Mouse (Mus musculus) midbrain, embryonic 15.5 days (tissue): ENCODE data around the gene Ppm1h. TPM values are rescaled to one million over a fixed set of nuclear protein-coding genes. Genes with fewer than 3 reads are reported as not detected.

ENCODE experiments used
- ATAC-seq: fragments of 200-750 bp; cut with Nextera tagmentation; replicated peaks from 2 replicates; pipeline ENCODE4 v1.8.0; 2017; ENCODE audit warnings: moderate TSS enrichment
- H3K27ac ChIP-seq: fragments of 300-500 bp; sonication (generic); 2 replicates; pipeline ENCODE4 v1.5.1; 2015; ENCODE audit warnings: mild to moderate bottlenecking, inconsistent platforms
- H3K27me3 ChIP-seq: fragments of 300-500 bp; sonication (generic); replicated peaks from 2 replicates; pipeline ENCODE4 v1.6.1; 2015; ENCODE audit warnings: inconsistent platforms
- H3K36me3 ChIP-seq: fragments of 300-500 bp; sonication (generic); replicated peaks from 2 replicates; pipeline ENCODE4 v1.6.1; 2015; ENCODE audit warnings: inconsistent platforms
- H3K4me1 ChIP-seq: fragments of 300-500 bp; sonication (generic); 2 replicates; pipeline ENCODE4 v1.6.1; 2015; ENCODE audit warnings: inconsistent platforms
- H3K4me2 ChIP-seq: fragments of 300-500 bp; sonication (generic); 2 replicates; pipeline ENCODE4 v1.6.1; 2015; ENCODE audit warnings: inconsistent platforms, mild to moderate bottlenecking, moderate library complexity
- H3K4me3 ChIP-seq: fragments of 300-500 bp; sonication (generic); 2 replicates; pipeline ENCODE4 v1.5.1; 2015; ENCODE audit warnings: mild to moderate bottlenecking, inconsistent platforms
- H3K9ac ChIP-seq: fragments of 300-500 bp; sonication (generic); 2 replicates; pipeline ENCODE4 v1.6.1; 2015; ENCODE audit warnings: mild to moderate bottlenecking, inconsistent platforms
- H3K9me3 ChIP-seq: fragments of 300-500 bp; sonication (generic); 2 replicates; pipeline ENCODE4 v1.6.1; 2016; ENCODE audit warnings: inconsistent platforms
- WGBS: fragments of 180-500 bp; shearing (Covaris S2); methylation state at CpG from one replicate; pipeline ENCODE4 v1.1.7; 2015; ENCODE audit warnings: mixed read lengths; 5-methylcytosine and 5-hydroxymethylcytosine counted together
- polyA plus RNA-seq: library from polyadenylated mRNA; unstranded; fragments of >200 nt; fragmentation: Nextera tagmentation; extraction: Ambion mirVana; gene quantifications from 2 replicates; pipeline ENCODE4 v1.2.1, GENCODE M21; 2015

Gene Ppm1h
- 20.7 and 21.4 TPM in 2 replicates for polyA plus RNA-seq

DNA sequence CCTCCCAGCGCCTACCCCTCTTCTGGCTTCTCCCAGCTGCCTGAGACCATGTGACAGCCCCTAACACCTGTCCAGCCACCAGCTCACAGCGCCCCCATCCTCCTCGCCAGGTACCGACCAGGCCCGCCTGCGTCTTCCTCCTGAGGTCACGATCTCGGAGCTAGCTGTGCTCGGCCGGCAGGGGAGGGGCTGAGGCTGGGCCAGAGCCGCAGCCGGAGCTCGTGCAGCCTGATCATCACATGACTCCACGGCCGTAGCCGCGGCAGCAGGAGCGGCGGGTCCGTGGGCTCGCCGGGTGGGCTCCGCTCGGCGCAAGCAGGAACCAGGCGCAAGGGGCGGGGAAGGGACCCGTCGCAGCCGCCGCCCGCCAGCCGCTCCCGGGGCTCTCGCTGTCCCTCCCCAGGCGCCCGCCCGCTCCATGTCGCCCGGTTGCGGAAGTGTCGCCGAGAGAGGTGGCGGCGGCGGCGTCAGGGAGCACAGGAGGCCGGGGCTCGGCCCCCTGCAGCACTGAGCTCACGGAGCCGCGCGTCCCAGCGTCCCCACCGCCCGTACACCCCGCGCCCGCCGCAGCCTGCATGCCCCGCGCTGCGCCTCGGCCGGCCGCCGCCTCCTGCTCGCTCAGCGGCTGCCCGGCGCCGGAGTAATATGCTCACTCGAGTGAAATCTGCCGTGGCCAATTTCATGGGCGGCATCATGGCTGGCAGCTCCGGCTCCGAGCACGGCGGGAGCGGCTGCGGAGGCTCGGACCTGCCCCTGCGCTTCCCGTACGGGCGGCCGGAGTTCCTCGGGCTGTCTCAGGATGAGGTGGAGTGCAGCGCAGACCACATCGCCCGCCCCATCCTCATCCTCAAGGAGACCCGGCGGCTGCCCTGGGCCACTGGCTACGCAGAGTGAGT lies at the start of gene Ppm1h:
Gene Ppm1h (plus strand): TSS at position 222 of the 896 bp plus-strand sequence.
- peaks cover 17% of the 10 kb centered on the region for H3K4me1 ChIP-seq
- no peaks in the 10 kb centered on the region for H3K36me3 ChIP-seq
- peak within 1 kb of the TSS; percentile 98 for H3K9ac ChIP-seq
- H3K27ac ChIP-seq = peak within 1 kb of the TSS; percentile 90
- H3K4me3 ChIP-seq = peak within 1 kb of the TSS; percentile 93
- no peaks in the 10 kb centered on the region for H3K9me3 ChIP-seq
- under 1% methylated on average over 94 of the region's 94 CpGs for WGBS
- peak within 1 kb of the TSS; percentile 94 for H3K4me2 ChIP-seq
- H3K27me3 ChIP-seq = no peaks in the 10 kb centered on the region
- ATAC-seq = peak; percentile 86

DNA sequence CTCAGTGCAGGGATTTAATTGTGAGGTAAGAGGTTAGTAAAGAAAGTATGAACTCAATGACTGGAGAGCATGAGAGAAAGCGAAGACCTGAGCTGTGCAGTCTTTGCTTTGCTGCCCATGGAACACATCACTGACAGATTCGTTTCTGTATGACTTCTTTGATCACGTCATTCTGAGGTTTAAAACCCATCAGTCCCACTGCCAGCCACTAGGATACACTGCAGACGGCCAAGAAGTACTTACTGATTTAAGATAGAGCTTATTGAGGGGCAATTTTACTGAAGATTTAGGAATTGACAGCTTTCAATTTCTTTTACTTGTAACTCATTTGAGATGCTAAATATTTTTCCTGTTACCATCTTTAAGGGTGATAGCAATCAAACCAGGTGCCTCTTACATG lies 49.6 kb upstream of the Ppm1h start:
- Histone ChIP-seq H3K9me3 (no peaks in the 10 kb centered on the region), H3K36me3 (no peaks in the 10 kb centered on the region), H3K9ac (no peak overlapping the region), H3K4me2 (no peak overlapping the region), H3K27ac (no peak overlapping the region), H3K4me1 (no peaks in the 10 kb centered on the region), H3K27me3 (no peaks in the 10 kb centered on the region), H3K4me3 (no peak overlapping the region)
- no peak for ATAC-seq
- 67% methylated on average over 4 of the region's 4 CpGs for WGBS

DNA sequence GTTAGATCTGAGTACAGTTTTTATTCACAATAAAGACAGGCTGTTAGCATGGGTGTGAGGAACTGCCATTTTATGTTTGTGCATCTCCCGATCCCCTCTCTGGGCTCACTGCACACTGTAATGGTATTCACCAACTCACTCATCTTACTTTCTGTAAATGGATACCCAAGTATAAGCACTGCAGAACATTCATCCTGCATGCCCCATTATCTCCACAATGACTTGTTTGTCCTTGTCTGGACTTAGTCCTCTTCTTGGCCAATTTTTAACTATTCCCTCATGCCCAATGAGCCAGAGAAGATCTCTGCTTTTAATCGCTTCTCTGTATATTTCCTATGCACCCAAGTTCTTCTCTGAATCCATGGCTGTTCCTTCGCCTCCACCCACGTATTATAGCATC lies 38.7 kb upstream of the Ppm1h start:
- no peaks in the 10 kb centered on the region for H3K9me3 ChIP-seq
- 92% methylated on average over 4 of the region's 4 CpGs for WGBS
- no peaks in the 10 kb centered on the region for H3K4me1 ChIP-seq
- H3K27ac ChIP-seq = no peak overlapping the region
- no peak for ATAC-seq
- H3K4me2 ChIP-seq = no peak overlapping the region
- H3K4me3 ChIP-seq = no peak overlapping the region
- H3K27me3 ChIP-seq = no peaks in the 10 kb centered on the region
- H3K36me3 ChIP-seq = no peaks in the 10 kb centered on the region
- no peak overlapping the region for H3K9ac ChIP-seq

DNA sequence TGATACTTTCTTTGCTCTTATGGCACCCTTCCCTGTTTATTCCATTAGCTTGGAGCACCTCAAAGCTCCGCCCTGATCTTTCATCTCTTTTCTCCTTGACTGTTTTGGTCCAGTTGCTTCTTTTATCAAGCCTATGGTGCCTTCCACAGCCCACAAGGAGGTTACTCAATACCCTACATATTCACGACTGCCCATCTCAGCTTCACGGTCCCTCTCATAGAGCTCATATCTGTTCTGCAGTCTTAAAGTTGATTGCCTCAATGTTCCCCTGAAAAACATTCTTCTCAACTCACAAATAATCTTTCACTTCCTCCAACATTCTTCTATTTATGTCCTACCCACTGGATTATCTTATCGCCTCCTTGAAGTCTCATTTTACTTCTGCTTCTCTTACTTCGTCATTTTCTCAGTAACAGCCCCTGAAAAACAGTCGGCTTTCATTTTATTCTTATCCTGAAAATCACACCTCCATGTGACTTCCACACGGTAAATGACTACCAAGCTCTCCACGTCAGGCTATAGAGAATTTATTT lies 37.2 kb upstream of the Ppm1h start:
- Histone ChIP-seq H3K36me3 (no peaks in the 10 kb centered on the region), H3K4me2 (no peak overlapping the region), H3K27me3 (no peaks in the 10 kb centered on the region), H3K4me1 (no peaks in the 10 kb centered on the region), H3K9me3 (no peaks in the 10 kb centered on the region), H3K27ac (no peak overlapping the region), H3K4me3 (no peak overlapping the region), H3K9ac (no peak overlapping the region)
- ATAC-seq = no peak
- WGBS = 94% methylated on average over 8 of the region's 8 CpGs

DNA sequence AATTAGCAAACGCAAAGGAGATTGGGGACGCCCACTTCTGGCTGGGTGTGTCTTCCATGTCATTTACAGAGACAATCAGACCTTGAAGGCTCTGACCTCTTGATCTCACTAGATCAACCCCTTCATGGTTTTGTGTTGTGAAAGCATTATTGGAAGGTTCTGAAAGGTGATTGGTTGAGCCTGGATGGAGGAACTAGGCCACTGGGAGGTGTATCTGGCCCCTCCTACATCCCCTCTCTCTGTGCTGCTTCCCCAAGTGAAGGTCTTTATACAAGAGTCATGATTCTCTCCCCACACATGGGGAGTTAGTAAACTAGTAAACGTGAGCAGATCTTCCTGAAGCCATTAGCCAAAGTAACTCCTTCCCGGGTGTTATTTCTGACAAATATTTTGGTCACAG lies 36.4 kb upstream of the Ppm1h start:
- no peaks in the 10 kb centered on the region for H3K9me3 ChIP-seq
- no peaks in the 10 kb centered on the region for H3K4me1 ChIP-seq
- ATAC-seq = no peak
- no peak overlapping the region for H3K4me3 ChIP-seq
- H3K27ac ChIP-seq = no peak overlapping the region
- no peaks in the 10 kb centered on the region for H3K36me3 ChIP-seq
- H3K4me2 ChIP-seq = no peak overlapping the region
- 88% methylated on average over 4 of the region's 4 CpGs for WGBS
- H3K9ac ChIP-seq = no peak overlapping the region
- H3K27me3 ChIP-seq = no peaks in the 10 kb centered on the region

DNA sequence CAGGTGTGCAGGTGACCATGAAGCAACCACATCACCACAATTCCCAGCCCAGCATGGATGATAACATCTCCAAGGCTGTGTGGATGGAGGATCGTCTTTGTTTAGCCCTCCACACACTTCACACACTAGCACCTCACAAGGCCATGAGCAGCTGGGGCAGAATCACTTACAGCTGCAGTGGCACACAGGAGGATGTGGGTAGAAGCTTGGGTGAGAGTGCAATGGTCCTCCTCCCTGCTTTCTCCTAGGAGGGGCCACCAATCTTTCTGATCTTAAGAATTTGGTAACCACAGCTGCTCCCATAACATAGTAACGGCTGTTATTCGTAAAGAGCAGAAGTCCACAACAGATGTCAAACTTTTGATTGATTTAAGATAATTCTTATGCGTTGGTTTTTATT lies 26.6 kb upstream of the Ppm1h start:
- Histone ChIP-seq H3K36me3 (no peaks in the 10 kb centered on the region), H3K4me2 (no peak overlapping the region), H3K4me3 (no peak overlapping the region), H3K4me1 (no peaks in the 10 kb centered on the region), H3K27me3 (no peaks in the 10 kb centered on the region), H3K27ac (no peak overlapping the region), H3K9me3 (no peaks in the 10 kb centered on the region), H3K9ac (no peak overlapping the region)
- no peak for ATAC-seq
- WGBS = 95% methylated on average over 4 of the region's 4 CpGs

DNA sequence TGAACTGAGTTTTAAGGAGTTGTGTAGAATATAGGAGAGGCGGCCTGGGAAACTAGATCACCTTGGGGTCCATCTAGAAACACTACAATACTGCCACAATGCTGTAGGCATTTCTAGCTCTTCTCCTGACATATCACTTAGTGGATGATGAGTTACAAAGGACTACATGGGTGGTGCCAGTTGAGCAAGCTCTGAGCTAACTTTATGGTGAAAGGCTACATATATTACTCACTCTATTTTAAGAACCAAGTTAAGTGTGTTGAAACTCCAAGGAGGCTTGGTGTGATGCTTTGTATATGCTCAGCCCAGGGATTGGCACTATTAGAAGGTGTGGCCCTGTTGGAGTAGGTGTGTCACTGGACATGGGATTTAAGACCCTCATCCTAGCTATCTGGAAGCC lies 26.0 kb upstream of the Ppm1h start:
- Histone ChIP-seq H3K9ac (no peak overlapping the region), H3K9me3 (no peaks in the 10 kb centered on the region), H3K4me2 (no peak overlapping the region), H3K4me1 (no peaks in the 10 kb centered on the region), H3K27me3 (no peaks in the 10 kb centered on the region), H3K27ac (no peak overlapping the region), H3K36me3 (no peaks in the 10 kb centered on the region), H3K4me3 (no peak overlapping the region)
- 95% methylated on average over 1 of the region's 1 CpGs for WGBS
- ATAC-seq = no peak

DNA sequence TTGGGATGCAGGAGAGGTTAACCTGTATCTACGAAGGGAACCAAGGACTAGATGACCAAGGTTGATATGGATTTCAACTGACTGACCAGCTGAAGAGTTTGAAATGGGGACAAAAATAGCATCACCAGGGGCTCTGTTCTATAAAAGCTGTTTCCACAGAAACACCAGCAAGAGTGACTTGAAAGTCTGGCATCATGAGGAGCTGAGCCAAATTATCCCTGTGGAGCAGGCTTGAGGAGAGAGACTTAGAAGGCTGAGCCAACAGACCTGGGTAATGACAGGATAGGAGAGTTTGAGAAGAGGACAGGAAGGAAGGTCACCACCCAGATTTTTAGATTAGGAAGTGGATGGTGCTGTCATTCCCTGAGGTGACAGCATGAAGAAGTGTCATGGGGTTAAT lies 12.9 kb upstream of the Ppm1h start:
- H3K27me3 ChIP-seq = no peaks in the 10 kb centered on the region
- H3K9ac ChIP-seq = no peak overlapping the region
- no peak for ATAC-seq
- H3K4me2 ChIP-seq = no peak overlapping the region
- WGBS = 82% methylated on average over 1 of the region's 1 CpGs
- no peaks in the 10 kb centered on the region for H3K9me3 ChIP-seq
- no peaks in the 10 kb centered on the region for H3K36me3 ChIP-seq
- no peak overlapping the region for H3K4me3 ChIP-seq
- no peaks in the 10 kb centered on the region for H3K4me1 ChIP-seq
- no peak overlapping the region for H3K27ac ChIP-seq

DNA sequence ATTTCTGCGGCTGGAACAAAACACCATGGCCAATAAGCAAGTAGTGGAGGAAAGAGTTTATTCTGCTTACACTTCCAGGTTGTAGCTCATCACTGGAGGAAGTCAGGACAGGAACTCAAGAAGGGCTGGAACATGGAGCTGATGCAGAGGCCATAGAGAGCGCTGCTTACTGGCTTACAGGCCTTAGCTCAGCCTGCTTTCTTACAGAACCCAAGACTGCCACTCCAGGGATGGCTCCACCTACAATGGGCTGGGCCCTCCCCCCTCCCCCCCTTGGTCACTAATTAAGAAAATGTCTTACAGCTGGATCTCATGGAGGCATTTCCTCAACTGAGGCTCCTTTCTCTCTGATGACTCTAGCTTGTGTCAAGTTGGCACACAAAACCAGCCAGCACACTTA lies 7.3 kb upstream of the Ppm1h start:
- Histone ChIP-seq H3K36me3 (no peaks in the 10 kb centered on the region), H3K27me3 (no peaks in the 10 kb centered on the region), H3K27ac (no peak overlapping the region), H3K4me3 (no peak overlapping the region), H3K9me3 (no peaks in the 10 kb centered on the region), H3K4me2 (no peak overlapping the region), H3K9ac (no peak overlapping the region), H3K4me1 (no peaks in the 10 kb centered on the region)
- no peak for ATAC-seq
- WGBS = 85% methylated on average over 2 of the region's 2 CpGs

DNA sequence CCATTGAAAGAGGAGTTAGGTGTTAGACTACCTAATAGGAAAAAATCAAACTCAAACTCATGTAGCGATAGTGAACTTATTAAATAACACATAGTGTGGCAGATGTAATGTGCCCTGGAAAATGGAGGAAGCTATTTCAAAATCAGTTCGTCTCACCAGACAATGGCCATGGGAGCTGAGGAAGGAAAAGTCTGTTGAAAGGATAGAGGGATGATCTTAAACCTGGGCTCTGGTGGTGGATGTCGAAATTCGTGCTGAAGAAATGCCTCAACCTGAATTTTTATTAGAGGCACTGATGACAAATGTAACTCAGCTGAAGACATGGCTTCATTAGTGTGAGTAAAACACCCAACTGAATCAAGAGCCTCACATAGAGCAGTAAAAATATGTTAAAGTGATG lies 6.5 kb upstream of the Ppm1h start:
- Histone ChIP-seq H3K4me1 (no peaks in the 10 kb centered on the region), H3K36me3 (no peaks in the 10 kb centered on the region), H3K9me3 (no peaks in the 10 kb centered on the region), H3K4me3 (no peak overlapping the region), H3K9ac (no peak overlapping the region), H3K27ac (no peak overlapping the region), H3K27me3 (no peaks in the 10 kb centered on the region), H3K4me2 (no peak overlapping the region)
- 89% methylated on average over 4 of the region's 4 CpGs for WGBS
- ATAC-seq = no peak

DNA sequence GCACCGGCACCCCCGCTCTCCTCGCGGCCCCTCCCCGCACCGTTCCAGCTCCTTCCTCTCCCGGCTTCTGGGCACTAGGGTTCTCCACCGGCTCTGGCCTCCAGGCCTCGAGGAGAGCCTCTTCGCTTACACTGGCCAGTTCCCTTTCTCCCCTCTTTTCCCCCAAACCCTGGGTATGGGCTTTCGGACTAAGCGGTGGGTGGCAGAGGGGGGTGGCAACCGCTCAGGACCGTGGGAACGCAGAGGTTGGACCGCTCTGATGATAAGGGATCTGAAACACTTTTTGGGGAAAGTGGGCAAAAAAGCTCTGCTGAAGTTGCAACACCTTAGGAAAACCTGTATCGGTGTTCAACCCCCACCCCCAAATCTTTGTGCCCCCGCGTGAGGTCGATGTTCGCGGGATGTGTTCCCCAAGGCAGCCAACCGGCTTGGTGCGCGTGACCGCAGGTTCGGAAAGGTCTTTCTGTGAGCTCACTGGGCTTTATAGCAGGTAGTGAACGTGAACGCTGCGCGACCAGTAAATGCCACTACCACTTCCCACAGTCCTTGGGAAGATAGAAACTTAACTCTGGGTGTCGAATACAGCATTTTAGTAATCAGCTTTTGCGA lies 979 bp downstream of the Ppm1h start:
- ATAC-seq = peak; percentile 73; the same call in 1 of the 2 replicates
- Histone ChIP-seq H3K27ac (peak overlapping the region; percentile 90), H3K9ac (peak overlapping the region; percentile 98), H3K27me3 (no peaks in the 10 kb centered on the region), H3K36me3 (no peaks in the 10 kb centered on the region), H3K4me1 (peaks cover 17% of the 10 kb centered on the region), H3K4me2 (peak overlapping the region; percentile 94), H3K4me3 (peak overlapping the region; percentile 93), H3K9me3 (no peaks in the 10 kb centered on the region)
- under 1% methylated on average over 33 of the region's 33 CpGs for WGBS

DNA sequence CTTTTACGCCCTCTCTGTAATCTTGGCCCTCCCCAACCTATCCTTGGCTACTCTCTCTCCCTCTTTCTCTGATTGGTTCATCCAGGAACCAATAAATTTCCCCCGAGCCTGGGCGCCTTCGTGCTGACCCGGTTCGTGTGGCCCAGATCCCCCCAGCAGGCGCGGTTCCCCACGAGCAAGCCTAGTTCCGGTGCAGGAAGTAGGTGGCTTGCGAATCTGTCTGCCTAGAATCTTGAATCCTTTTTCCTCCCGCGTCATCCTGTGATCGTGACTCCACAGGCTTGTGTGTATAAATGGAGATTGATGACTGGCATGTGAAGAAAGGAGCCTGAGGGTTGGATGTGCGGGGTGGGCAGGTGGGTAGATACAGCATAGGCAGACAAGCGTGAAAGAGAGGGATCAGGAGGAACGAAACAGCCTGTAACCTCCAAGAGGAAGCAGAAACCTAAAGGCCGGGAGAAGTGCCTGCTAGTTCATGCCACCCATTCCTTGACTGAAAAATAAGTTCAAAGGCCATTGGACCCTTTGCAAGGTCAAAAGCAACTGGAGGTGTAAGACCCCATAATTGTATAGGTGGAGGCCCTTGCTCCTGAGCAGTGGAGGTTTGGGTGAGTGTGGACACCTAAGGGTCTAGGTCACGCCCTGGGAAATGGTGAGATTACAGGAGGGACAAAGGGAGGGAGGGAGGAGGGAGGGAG lies 2.0 kb downstream of the Ppm1h start:
- Histone ChIP-seq H3K4me1 (peaks cover 17% of the 10 kb centered on the region), H3K27me3 (no peaks in the 10 kb centered on the region), H3K4me2 (peak overlapping the region; percentile 94), H3K9me3 (no peaks in the 10 kb centered on the region), H3K27ac (peak overlapping the region; percentile 90), H3K36me3 (no peaks in the 10 kb centered on the region), H3K4me3 (peak overlapping the region; percentile 93), H3K9ac (peak overlapping the region; percentile 52)
- peak; percentile 43 for ATAC-seq
- WGBS = 3% methylated on average over 19 of the region's 19 CpGs
